Mouse (Mus musculus): Measurements from ENCODE around the gene Fam122a.

The Fam122a gene

DNA sequence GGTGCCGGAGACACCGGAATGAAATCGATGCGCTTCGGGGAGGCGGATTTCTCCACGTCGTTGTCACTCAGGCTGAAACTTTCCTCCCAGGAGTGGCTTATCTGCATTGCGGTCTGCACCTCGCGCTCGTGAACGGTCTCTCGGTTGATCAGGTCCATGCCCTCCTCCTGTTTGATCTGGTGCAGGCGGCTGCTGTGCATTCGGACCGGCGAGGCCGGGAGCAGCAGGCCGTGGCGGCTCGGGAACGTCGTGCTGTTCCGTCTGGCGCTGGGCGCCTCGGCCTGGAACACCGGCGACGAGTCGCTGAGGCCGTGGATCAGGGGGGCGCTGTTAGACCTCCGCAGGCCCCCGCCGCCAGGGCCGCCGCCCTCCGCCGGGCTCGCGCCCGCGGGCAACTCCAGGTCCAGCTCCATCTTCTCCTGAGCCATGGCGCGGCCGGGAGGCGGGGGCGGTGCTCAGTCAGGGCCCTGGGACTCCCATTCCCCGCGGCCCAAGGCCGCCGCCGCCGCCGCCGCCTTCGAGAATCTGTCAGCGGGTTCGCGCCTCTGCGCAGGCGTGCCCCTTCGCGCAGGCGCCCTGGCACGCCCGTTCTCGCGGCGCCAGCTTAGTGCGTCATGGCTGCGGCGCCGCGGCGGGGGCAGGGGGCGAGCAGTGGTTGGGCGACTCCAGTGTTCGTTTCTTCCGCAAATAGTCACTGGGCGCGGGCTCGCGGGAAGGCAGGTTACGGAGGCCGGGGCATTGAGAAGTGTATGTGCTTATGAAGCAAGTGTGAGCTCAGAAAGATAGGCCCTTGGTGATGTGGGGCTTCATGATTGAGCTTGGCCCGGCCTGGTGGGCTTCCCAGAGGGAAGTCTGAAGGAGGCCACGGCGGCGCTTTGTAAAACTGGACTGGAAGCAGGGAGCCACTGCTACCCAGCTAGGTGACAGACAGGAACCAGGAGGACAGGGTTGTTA lies at the start of gene Fam122a:
Fam122a (minus strand) TSS at position 428 of the 954 bp plus-strand sequence.
- in situ Hi-C loops (cut with MboI; ENCODE audit: low pct_unique_long_range_greater_than_20kb in 1 of 2, low sequenced_read_pairs in 2 of 2, unreplicated experiment in 1 of 2): no loop called here

- in situ Hi-C loops (cut with MboI; ENCODE audit: low pct_unique_long_range_greater_than_20kb in 1 of 2, low sequenced_read_pairs in 2 of 2, unreplicated experiment in 1 of 2): no loop called here
Measured at GRCm38 (mm10) chr19:24523476-24524313, 46.5 kb upstream of the Fam122a start.

DNA sequence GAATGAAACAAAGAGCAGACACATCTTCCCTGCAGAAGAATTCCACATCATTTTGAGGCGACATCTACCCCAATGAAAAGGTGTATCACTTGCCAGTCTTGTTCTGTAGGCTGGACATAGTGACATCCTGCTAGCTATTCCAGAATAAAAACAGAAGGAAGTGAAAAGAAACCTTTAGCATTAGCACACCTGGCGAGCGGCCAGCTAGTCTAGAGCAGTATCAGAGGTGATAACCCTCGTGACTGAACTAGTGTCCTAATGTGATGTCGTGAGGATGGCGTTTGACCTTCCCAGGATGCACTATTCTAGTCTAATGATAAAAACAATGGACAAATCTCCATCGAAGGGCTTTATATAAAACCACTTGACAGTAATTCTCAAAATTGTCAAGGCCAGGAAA lies 44.8 kb upstream of the Fam122a start:
- in situ Hi-C loops (cut with MboI; ENCODE audit: low pct_unique_long_range_greater_than_20kb in 1 of 2, low sequenced_read_pairs in 2 of 2, unreplicated experiment in 1 of 2): no loop called here

DNA sequence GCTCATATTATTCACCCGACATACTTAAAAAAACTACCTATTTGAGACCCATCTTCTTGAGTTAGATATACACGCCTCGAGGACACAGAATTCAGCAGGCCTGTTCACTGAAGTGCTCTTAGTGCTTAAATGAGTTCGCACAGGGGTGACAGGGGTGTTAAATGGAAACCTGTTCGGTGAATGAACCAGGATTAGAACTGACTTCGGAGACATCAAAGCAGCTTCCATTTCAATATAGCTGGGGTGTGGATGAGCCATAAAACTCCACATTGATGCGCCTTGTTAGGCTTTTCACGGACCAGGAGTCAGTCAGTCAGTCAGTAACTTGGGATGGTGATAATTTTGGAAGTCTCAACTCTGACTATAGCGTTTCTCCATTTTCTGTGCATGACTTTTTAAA lies 44.0 kb upstream of the Fam122a start:
- in situ Hi-C loops (cut with MboI; ENCODE audit: low pct_unique_long_range_greater_than_20kb in 1 of 2, low sequenced_read_pairs in 2 of 2, unreplicated experiment in 1 of 2): no loop called here

DNA sequence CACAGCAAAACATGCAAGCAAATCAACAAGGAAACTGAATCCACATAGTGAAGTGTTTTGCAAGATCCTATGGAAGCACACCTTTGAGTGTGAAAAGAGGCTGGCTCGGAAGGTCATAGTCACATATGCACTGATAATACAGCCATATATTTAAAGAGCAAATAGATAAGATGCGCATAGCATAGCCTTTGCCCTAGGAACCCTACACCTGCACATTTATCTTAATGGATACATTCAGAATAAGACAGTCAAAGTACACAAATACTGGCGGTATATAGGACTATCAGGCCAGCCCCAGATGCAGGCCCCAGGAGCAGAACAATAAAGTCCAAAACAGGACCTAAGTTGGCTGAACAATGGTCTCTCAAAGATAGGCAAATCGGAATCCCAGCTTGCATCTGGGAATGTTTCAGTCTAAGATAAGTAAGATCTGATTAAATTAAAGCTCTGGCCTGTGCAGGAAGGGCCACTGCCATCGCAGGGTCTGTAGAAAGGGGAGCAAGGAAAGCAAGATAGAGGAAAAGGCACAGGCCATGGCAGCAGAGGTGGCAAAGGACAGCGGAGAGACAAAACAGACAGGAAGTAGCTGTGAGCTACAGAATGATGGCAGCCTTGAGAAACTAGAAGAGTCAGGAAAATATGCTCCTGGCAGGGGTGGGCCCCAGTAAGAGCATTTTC lies 42.7 kb upstream of the Fam122a start:
- in situ Hi-C loops (cut with MboI; ENCODE audit: low pct_unique_long_range_greater_than_20kb in 1 of 2, low sequenced_read_pairs in 2 of 2, unreplicated experiment in 1 of 2): no loop called here

DNA sequence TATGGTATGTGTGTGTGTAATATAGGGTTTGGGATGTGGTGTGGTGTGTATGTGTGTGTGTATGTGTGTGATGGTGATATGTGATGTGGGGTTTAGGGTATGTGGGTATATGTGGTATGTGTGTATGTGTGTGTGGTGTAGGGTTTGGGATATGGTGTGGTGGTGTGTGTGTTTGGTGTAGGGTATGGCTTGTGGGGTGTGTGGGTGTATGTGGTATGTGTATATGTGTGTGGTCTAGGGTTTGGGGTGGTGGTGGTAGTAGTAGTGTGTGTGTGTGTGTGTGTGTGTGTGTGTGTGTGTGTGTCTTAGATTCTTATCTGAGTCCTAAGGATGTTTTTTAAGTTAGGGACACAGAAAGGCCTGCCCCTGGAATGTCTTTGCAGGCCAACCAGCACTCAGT lies 41.2 kb upstream of the Fam122a start:
- in situ Hi-C loops (cut with MboI; ENCODE audit: low pct_unique_long_range_greater_than_20kb in 1 of 2, low sequenced_read_pairs in 2 of 2, unreplicated experiment in 1 of 2): no loop called here

DNA sequence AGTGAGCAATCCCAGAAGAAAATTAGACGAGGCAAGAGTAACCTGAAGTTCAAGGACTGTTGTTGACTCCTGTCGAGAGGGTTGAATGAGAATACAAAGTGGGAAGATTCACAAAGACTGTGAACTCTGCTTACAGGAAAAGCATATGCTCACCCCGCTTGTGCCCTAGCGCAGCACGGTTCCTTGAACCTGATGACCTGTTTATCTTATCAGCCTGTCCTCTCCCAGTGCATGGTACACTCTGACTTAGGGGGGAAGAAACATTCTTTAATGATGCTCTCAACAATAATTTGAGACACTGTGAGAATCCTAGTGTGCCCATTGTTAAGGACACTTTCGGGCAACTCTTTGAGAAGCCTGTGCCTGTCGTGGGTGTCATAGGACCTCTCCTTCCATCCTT lies 39.9 kb upstream of the Fam122a start:
- in situ Hi-C loops (cut with MboI; ENCODE audit: low pct_unique_long_range_greater_than_20kb in 1 of 2, low sequenced_read_pairs in 2 of 2, unreplicated experiment in 1 of 2): no loop called here

- in situ Hi-C loops (cut with MboI; ENCODE audit: low pct_unique_long_range_greater_than_20kb in 1 of 2, low sequenced_read_pairs in 2 of 2, unreplicated experiment in 1 of 2): no loop called here
Measured at GRCm38 (mm10) chr19:24515941-24516340, 38.8 kb upstream of the Fam122a start.

DNA sequence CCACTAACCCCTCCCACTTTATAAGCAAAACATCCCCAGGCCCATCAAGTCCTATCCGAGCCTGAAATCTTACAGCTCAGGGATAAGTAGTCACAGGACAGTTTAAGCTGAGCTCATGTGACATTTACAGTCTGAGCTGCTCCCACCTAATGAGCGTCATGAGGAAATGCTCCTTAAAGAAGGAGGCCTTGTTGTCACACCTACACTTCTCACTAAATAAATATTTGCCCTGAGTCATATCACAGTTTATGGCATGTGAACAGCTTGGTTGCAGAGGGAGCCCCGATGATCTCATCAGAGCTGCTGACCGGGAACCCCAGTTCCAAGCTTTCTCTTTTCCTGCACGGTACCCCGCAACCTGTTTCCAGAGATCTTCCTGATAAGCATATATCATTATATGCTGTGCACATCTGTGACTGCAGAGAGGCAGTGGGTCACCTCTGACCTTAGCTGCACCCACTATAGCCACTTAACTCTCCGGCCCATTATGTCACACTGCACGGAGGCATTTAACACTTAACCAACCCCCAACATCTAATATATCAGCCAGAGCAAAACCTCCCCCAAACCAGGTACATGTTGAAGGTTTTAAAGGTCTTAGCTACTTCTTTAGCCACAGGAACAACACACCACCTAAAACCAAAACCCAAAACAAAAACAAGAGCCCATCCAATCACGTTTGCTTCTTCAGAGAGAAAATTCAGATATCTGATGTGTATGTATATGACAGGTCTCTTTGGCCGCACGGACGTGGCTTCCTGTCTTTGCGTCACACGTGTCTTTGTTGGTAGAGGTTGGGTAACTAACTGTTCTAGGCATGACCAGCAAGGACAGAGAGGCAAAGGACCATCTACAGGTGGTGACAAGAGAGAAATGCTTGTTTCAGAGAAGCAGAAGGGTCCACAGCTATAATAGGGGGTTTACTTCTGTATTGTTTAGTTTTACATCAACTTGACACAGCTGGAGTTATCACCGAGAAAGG lies 37.8 kb upstream of the Fam122a start:
- in situ Hi-C loops (cut with MboI; ENCODE audit: low pct_unique_long_range_greater_than_20kb in 1 of 2, low sequenced_read_pairs in 2 of 2, unreplicated experiment in 1 of 2): no loop called here

DNA sequence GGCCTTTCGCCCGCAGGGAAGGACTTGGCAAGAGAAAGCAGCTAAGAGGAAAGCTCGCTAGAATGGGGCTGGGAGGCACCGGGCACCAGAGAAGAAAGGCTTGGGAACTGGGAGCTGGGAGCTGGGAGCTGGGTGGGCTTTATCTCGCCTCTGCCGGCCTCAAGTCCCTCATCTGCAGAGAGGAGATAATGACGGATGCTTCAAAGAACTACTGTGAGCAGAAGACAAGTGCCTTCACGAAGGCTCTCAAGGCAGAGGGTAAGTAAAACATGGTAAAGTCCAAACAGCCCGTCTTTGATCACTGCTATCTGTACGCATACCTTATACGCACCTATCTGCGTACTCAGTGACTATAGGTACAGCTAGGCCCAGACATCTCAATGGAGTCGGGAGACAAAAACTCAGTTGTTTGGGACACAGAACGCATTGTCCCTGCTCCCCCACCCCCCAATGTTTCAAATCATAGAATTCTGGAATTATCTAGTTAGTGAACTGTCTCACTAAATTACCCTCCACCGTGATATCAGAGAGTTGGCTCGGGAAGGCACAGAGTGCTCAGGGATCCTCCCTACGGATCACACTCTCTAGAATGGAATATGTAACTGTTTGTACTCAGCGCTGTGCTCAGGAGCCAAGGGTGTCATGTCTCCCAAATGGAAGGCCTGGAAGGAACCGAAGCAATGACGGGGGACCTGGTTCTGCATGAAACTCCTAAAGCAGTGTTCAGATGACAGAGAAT lies 36.1 kb upstream of the Fam122a start:
- in situ Hi-C loops (cut with MboI; ENCODE audit: low pct_unique_long_range_greater_than_20kb in 1 of 2, low sequenced_read_pairs in 2 of 2, unreplicated experiment in 1 of 2): no loop called here

DNA sequence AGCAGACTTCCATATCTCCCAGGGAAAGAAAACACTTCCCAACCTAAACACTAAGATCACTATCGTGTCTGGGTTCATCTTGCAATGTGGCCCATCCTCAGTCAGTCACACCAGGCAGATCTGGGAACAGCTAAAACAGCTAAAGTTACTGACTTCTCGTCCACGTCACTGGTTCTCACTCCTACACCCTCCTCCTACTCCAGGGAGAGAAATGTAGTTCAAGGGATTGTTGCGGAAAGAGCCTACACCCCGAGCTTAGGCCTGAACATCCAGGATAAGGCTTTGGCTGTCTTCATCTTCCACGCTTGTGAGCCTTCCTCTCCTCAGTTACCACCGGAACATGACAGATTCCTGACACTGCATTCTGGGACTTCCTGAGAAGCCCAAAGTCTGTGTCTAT lies 34.8 kb upstream of the Fam122a start:
- in situ Hi-C loops (cut with MboI; ENCODE audit: low pct_unique_long_range_greater_than_20kb in 1 of 2, low sequenced_read_pairs in 2 of 2, unreplicated experiment in 1 of 2): no loop called here

- in situ Hi-C loops (cut with MboI; ENCODE audit: low pct_unique_long_range_greater_than_20kb in 1 of 2, low sequenced_read_pairs in 2 of 2, unreplicated experiment in 1 of 2): no loop called here
Measured at GRCm38 (mm10) chr19:24509391-24509790, 32.2 kb upstream of the Fam122a start.

DNA sequence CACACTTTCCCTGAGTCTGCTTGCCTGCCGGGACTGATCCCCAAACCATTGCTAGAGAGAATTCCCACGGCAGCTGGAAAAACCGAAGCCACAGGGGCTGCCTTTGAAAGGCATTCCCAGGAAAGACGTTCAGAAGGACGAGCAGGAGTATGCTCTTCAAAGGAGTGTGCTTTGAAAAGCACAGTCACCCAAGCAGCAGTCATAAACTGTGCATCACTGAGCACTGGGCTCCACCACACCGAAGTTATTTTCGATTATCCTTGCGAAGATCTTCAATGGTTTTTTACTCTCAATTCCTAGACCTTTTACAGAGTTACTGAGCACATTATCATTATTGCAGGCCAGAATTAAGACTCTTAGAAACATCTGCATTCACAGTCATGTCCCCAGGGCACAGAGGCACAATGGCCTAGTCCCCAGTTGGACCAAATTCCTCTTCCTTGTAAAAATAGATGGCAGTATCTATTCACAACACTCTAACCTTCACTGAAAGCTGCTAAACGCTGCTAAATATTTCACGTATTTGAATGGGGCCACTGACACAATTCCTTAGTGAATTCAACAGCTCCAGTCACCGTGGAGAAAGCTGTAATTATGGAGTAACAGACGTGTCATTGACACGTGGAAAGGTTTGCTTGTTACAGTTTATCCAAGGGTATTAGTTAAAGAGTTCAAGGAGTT lies 31.1 kb upstream of the Fam122a start:
- in situ Hi-C loops (cut with MboI; ENCODE audit: low pct_unique_long_range_greater_than_20kb in 1 of 2, low sequenced_read_pairs in 2 of 2, unreplicated experiment in 1 of 2): no loop called here

DNA sequence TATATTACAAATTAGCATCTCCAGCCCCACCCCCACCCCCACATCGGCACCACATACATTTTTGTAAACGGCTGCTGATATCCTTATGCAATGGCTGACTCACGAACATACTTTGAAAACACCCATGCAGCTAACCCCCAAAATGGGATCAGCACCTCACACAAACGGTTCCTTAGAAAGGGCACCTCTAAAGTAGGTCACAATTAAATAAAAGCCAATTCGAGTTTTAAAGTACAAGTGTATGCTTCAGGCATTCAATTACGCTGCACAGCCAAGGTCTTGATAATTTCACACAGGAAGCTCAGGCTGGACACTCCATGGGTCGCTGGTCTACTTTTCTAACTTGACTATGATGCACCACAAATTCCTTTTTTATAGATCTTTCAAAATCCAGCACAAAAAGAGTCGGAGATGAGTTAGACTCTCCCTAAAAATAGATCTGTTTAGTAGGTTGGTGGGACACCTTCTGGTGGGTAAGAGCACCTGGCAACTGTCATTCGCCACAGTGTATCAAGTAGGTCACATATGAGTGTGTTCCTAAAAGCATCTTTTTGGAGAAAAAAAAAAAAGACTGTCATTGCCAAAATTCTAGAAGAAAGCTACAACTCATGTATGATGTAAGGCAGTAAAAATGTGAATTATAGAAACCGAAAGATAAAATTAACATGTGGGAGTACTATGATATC lies 25.7 kb upstream of the Fam122a start:
- in situ Hi-C loops (cut with MboI; ENCODE audit: low pct_unique_long_range_greater_than_20kb in 1 of 2, low sequenced_read_pairs in 2 of 2, unreplicated experiment in 1 of 2): no loop called here

- in situ Hi-C loops (cut with MboI; ENCODE audit: low pct_unique_long_range_greater_than_20kb in 1 of 2, low sequenced_read_pairs in 2 of 2, unreplicated experiment in 1 of 2): no loop called here
Measured at GRCm38 (mm10) chr19:24501525-24501924, 24.4 kb upstream of the Fam122a start.

GRCm38 (mm10) chr19:24500431-24500830 lies 23.3 kb upstream of the Fam122a start:
- in situ Hi-C loops (cut with MboI; ENCODE audit: low pct_unique_long_range_greater_than_20kb in 1 of 2, low sequenced_read_pairs in 2 of 2, unreplicated experiment in 1 of 2): no loop called here
